Mouse (Mus musculus) myocyte (in vitro differentiated cells): ENCODE measurements around the gene Kidins220.

Source experiments
- POLR2A ChIP-seq: IDR thresholded peaks from one replicate; pipeline ENCODE4 v1.6.1; 2011; ENCODE audit warnings: low read depth, mild to moderate bottlenecking, control low read depth, moderate library complexity; ENCODE audit not compliant: insufficient read length
- USF1 ChIP-seq: IDR thresholded peaks from one replicate; pipeline ENCODE4 v1.6.1; 2011; ENCODE audit warnings: low read depth, mild to moderate bottlenecking, control low read depth, moderate library complexity

- TF ChIP-seq POLR2A = no peak
- no peak for TF ChIP-seq USF1
These were observed 129.2 kb downstream of the Kidins220 start for GRCm38 (mm10) chr12:25103911-25104310.
